Mouse (Mus musculus) thymus, adult 2 months (tissue): ENCODE data around the gene Tcf19. TPM values are rescaled to one million over a fixed set of nuclear protein-coding genes. Genes with fewer than 3 reads are reported as not detected.

ENCODE experiments used
- DNase-seq: peaks from one replicate; pipeline ENCODE4 v3.0.0; 2021
- H3K27ac ChIP-seq: fragments of 200-500 bp; 2 replicates; pipeline ENCODE4 v1.5.1; 2012; ENCODE audit warnings: low read length, control low read depth; ENCODE audit not compliant: control insufficient read depth, insufficient read depth
- H3K27me3 ChIP-seq: fragments of 200-500 bp; 2 replicates; pipeline ENCODE4 v1.6.1; 2012; ENCODE audit warnings: mild to moderate bottlenecking, low read length, moderate library complexity, mixed read lengths; ENCODE audit not compliant: control insufficient read depth, insufficient read depth
- H3K36me3 ChIP-seq: fragments of 200-500 bp; 2 replicates; pipeline ENCODE4 v1.6.1; 2012; ENCODE audit warnings: mild to moderate bottlenecking, low read length, moderate library complexity; ENCODE audit not compliant: control insufficient read depth, insufficient read depth
- H3K4me1 ChIP-seq: fragments of 200-500 bp; replicated peaks from 2 replicates; pipeline ENCODE4 v1.6.1; 2012; ENCODE audit warnings: low read length; ENCODE audit not compliant: control insufficient read depth, insufficient read depth
- H3K4me3 ChIP-seq: fragments of 200-500 bp; 2 replicates; pipeline ENCODE4 v1.5.1; 2012; ENCODE audit warnings: mild to moderate bottlenecking, low read length, control low read depth, moderate library complexity; ENCODE audit not compliant: control insufficient read depth, insufficient read depth
- CTCF ChIP-seq: fragments of 200-500 bp; IDR thresholded peaks from 2 replicates; pipeline ENCODE4 v1.5.1; 2012; ENCODE audit warnings: mild to moderate bottlenecking, control low read depth, low read length, moderate library complexity, borderline replicate concordance; ENCODE audit not compliant: control insufficient read depth, poor library complexity, insufficient read depth; ENCODE audit errors: extremely low read depth
- POLR2A ChIP-seq: fragments of 200-500 bp; IDR thresholded peaks from 2 replicates; pipeline ENCODE4 v1.6.1; 2012; ENCODE audit warnings: mild to moderate bottlenecking, low read length, control low read depth, moderate library complexity; ENCODE audit not compliant: control insufficient read depth, poor library complexity, insufficient read depth; ENCODE audit errors: extremely low read depth
- WGBS: fragments of 180-500 bp; shearing (Covaris S2); methylation state at CpG from one replicate; pipeline ENCODE4 v1.1.7; 2018; 5-methylcytosine and 5-hydroxymethylcytosine counted together
- polyA plus RNA-seq: library from polyadenylated mRNA; depleted of rRNA; stranded (reverse); fragments of >200 nt; gene quantifications from 2 replicates; pipeline ENCODE4 v1.2.3, GENCODE M21; 2012

Tcf19 gene
- polyA plus RNA-seq, 1 experiment: 64.4 TPM

DNA sequence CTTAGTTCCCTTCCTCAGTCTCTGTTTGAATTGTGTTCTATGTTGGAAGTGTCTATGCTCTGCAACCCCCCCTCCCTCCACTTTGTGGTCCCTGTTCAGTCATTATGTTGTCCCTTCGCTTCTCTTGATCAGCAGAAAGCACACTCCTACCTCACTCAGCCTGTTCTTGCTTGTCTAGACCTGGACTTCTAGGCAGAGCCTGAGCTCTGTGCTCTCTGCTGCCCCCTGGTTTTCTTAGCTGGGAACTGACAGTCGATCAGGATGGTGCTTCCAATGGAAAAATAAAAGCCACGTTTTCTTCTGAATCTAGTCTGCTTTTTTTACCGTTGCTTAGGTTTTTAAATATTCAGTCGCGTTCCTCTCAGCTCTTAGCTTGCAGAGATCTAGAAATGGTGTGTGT lies 17.7 kb upstream of the Tcf19 start:
- no peak overlapping the region for H3K4me3 ChIP-seq
- peak; percentile 80 for DNase-seq
- H3K36me3 ChIP-seq: no peaks in the 10 kb centered on the region
- WGBS: 7% methylated on average over 6 of the region's 6 CpGs
- peak; percentile 19; the same call in 1 of the 2 replicates for TF ChIP-seq CTCF
- TF ChIP-seq POLR2A: no peak
- no peak overlapping the region for H3K27ac ChIP-seq
- no peaks in the 10 kb centered on the region for H3K27me3 ChIP-seq
- no peaks in the 10 kb centered on the region for H3K4me1 ChIP-seq

GRCm38 (mm10) chr17:35532901-35533300 lies 16.3 kb upstream of the Tcf19 start, which contains the start of gene Psors1c2:
TSS of gene Psors1c2 (plus strand) at chr17:35533201.
- TF ChIP-seq CTCF: no peak
- TF ChIP-seq POLR2A: no peak

GRCm38 (mm10) chr17:35532360-35532759 lies 15.7 kb upstream of the Tcf19 start:
- no peak overlapping the region for H3K27ac ChIP-seq

More at GRCm38 (mm10) chr17:35532901-35533300, 16.3 kb upstream of the Tcf19 start, which contains the start of gene Psors1c2:
- no peaks in the 10 kb centered on the region for H3K36me3 ChIP-seq
- no peak for DNase-seq
- no peak within 1 kb of the TSS for H3K4me3 ChIP-seq
- WGBS: 41% methylated on average over 7 of the region's 7 CpGs
- H3K27ac ChIP-seq: no peak within 1 kb of the TSS
- H3K27me3 ChIP-seq: no peaks in the 10 kb centered on the region
- H3K4me1 ChIP-seq: no peaks in the 10 kb centered on the region

GRCm38 (mm10) chr17:35526644-35527043 lies 10.0 kb upstream of the Tcf19 start:
- DNase-seq: peak; percentile 48
- Histone ChIP-seq H3K36me3 (no peaks in the 10 kb centered on the region), H3K27ac (peak overlapping the region; percentile 14; the same call in 1 of the 2 replicates), H3K27me3 (no peaks in the 10 kb centered on the region), H3K4me3 (no peak overlapping the region), H3K4me1 (peaks cover 14% of the 10 kb centered on the region)
- TF ChIP-seq POLR2A: no peak
- peak; percentile 11; the same call in 1 of the 2 replicates for TF ChIP-seq CTCF
- WGBS: 17% methylated on average over 8 of the region's 8 CpGs

More at GRCm38 (mm10) chr17:35532360-35532759, 15.7 kb upstream of the Tcf19 start:
- no peak overlapping the region for H3K4me3 ChIP-seq
- no peak for TF ChIP-seq CTCF
- no peak for TF ChIP-seq POLR2A
- 15% methylated on average over 3 of the region's 3 CpGs for WGBS
- no peak for DNase-seq
- no peaks in the 10 kb centered on the region for H3K27me3 ChIP-seq
- H3K36me3 ChIP-seq: no peaks in the 10 kb centered on the region
- H3K4me1 ChIP-seq: peaks cover under 1% of the 10 kb centered on the region; the same call in 1 of the 2 replicates

- no peaks in the 10 kb centered on the region for H3K36me3 ChIP-seq
- WGBS: 90% methylated on average over 9 of the region's 9 CpGs
- H3K27me3 ChIP-seq: no peaks in the 10 kb centered on the region
Measured at GRCm38 (mm10) chr17:35524354-35524753, 7.7 kb upstream of the Tcf19 start.

GRCm38 (mm10) chr17:35517526-35517925 lies 902 bp upstream of the Tcf19 start:
- Histone ChIP-seq H3K27ac (no peak overlapping the region), H3K4me3 (peak overlapping the region; percentile 67), H3K27me3 (no peaks in the 10 kb centered on the region), H3K36me3 (no peaks in the 10 kb centered on the region; the same call in 1 of the 2 replicates), H3K4me1 (peaks cover 20% of the 10 kb centered on the region)
- DNase-seq: peak; percentile 10
- TF ChIP-seq CTCF (no peak), POLR2A (no peak)
- WGBS: 23% methylated on average over 12 of the region's 12 CpGs

More at GRCm38 (mm10) chr17:35524354-35524753, 7.7 kb upstream of the Tcf19 start:
- Histone ChIP-seq H3K27ac (no peak overlapping the region), H3K4me3 (no peak overlapping the region), H3K4me1 (peaks cover 14% of the 10 kb centered on the region)
- TF ChIP-seq CTCF: no peak
- no peak for TF ChIP-seq POLR2A
- no peak for DNase-seq
